Mouse (Mus musculus) cerebral cortex, adult 2 months (tissue): Measurements from ENCODE around the gene Flrt2.

Source experiments
- WGBS: fragments of 180-500 bp; shearing (Covaris S2); methylation state at CpG from one replicate; pipeline ENCODE4 v1.1.7; 2018; 5-methylcytosine and 5-hydroxymethylcytosine counted together

Gene Flrt2

DNA sequence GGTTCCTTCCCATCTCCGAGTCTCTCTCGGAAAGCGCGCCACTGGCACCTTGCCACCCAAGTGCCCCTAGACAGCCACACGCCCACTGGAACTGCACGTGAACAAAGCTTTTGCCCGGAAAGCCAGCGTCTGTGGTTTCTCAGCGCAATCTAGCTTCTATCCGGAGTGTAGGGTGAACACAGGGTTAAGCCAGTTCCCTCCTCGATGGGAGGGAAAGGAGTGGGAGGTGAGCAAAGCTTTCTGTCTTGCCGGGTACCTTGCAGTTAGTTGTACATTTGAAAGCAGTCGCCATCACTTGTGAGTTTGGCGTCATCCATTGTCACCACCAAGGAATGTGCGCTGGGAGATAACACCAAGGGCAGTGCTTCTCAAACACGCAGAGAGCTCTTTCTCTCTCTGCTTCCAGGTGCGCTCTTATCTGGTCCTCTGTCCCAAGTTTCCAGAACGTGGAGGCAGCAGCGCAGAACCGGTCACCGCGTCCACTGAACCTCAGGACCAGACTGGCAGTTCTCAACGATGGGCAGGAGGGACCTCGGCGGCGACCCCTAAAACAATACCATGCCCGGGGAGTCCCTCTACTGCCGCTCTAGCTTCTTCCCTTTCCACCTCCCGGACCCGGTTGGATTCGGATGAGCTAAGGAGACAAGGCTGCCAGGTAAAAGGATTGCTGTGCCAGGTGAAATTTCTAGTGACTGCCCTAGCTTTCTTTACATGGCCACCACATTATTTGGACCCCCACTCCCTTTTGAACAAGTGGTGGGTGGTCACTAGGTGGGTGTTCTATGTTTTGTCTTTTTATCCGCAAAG, at the start of gene Flrt2:
Flrt2 (plus strand) TSS at position 266 of the 807 bp plus-strand sequence.
- WGBS, result under 1% methylated on average over 32 of the region's 32 CpGs

DNA sequence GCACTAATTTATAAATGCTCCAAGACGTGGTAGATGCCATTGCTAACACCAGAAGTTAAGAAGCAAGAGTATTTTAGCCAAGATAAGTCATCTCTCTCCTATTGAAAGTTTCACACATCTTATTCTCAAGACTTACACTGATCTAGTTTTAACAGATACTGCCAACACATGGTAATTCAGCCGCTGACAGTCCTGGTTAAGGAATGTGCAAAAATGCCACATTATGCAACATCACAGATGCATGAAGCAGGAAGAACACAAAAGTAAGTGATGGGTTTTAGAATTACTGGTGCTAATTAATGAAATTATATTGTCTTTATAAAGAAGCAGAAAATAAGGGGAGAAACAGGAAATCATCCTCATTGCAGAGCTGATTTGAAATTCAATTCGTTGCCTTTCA, 49.8 kb upstream of the Flrt2 start:
- 46% methylated on average over 3 of the region's 3 CpGs for WGBS

DNA sequence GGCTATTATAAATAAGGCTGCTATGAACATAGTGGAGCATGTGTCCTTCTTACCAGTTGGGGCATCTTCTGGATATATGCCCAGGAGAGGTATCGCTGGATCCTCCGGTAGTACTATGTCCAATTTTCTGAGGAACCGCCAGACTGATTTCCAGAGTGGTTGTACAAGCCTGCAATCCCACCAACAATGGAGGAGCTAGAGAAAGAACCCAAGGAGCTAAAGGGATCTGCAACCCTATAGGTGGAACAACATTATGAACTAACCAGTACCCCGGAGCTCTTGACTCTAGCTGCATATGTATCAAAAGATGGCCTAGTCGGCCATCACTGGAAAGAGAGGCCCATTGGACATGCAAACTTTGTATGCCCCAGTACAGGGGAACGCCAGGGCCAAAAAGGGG, 44.8 kb upstream of the Flrt2 start:
- WGBS, result 95% methylated on average over 4 of the region's 6 CpGs

DNA sequence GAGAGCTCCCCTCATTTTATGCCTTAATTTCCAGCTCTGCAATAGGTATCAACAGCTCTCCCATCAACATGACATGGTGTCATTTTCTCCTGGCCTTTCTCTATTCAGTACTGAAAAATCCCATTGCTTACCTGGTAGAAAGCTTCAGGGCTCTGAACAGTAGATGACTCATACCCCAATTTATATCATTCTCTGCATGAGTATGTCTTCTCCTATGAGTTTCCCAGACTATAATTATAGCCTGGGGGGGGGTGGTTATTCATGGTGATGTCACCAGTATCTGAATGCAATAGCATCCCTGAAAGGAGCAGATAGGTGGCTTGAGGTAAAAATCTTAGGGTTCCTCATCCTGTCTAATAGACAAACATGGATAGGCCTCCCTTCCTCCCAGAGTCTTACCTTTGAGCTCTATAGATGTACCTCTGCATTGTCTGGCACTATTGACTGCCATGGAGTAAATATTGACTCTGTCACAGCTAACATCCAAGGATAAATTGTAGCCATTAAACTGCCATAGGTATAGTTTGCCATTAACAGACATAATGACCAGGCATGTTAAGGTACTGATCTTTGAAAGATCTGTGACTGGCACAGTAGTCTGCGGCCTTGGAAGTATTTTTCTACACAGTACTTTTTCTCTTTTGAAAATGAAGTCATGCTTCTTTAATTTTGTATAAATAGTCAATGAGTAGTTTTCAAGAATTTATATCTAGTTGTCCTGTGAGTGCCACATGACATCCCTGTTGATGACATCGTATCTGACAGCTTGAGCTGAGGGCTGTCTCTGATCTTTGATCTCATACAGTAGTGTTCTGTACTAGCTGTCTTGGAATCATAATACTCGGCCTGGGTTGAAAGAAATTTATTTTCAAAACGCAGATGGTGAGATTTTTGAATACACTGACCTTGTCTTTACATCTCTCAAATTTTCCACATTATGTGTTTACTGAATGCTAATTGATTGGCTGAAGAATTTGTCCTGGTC, 39.6 kb upstream of the Flrt2 start:
- 86% methylated on average over 4 of the region's 4 CpGs for WGBS

DNA sequence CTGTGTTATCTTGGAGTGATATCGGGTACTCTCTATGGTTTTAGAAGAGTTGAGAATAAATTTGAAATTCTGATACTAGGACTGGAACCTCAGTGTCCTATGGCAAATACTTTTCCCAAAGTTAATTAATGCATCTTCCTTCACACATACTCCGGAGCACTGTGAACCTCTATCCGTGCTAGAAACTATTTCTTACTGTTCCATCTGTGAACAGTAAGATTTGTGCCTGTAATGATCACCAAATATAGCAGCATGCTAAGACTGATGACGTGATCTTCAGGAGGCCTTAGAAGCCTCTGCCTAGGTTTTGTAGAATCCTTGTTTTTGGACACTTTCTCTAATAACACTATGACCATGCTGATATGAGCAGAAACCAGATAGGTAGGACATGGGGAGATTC, 35.4 kb upstream of the Flrt2 start:
- 62% methylated on average over 4 of the region's 4 CpGs for WGBS

DNA sequence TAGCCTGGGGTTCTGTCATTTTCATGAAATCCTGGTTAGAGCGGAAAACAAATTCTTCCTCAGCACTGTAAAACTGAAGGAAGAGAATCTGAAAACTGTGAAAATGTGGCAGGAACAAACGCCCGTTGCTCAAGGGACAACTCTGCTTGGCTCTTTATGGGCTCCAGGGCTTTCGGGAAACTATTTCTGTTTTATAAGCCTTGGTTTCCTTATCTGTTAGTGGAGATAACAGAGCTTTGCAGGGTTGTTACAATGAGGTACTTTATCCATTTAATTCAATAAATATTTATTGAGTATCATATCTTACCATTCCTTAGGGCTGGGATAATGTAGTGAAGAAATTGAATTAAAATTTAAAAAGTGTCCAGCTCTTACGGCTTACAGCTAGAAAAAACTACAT, 24.7 kb upstream of the Flrt2 start:
- 85% methylated on average over 5 of the region's 5 CpGs for WGBS

DNA sequence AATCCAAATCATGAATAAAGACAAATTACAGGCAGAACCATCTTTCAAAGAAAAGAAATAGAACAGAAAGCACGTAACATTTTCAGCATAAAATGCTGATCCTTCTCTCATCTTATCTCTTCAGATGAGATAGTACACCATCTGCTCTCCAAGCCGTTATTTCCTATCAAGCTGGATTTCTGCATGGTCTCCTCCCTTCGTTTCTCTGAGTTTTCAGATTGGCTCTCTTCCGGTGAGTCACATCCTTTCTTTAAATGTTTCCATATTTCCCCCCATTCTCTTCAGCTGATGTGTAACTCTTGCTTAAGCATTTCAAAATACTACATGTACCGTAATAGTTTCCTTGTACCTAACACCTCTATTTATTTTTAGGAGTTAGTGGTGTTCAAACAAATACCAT, 16.3 kb upstream of the Flrt2 start:
- WGBS, result 51% methylated on average over 5 of the region's 5 CpGs

DNA sequence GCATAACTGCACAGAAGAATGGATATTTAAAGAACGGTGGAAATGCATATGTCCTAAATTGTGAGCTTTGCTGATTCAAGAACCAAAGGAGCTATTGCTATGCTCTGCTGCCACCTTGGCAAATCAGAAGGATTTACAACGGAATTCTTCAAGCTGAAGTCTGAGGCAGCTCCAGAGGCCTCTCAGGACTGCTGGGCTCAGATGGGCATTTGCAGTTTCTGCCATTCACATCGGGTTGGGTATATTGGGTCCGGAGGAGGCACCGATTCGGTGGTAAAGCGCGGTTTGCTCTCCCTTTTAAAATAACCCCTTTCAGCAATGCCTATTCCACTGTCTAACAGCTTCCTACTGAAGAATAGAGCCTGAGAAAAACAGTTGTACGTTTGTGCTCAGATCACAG, 1.2 kb upstream of the Flrt2 start:
- WGBS, result 4% methylated on average over 9 of the region's 9 CpGs

DNA sequence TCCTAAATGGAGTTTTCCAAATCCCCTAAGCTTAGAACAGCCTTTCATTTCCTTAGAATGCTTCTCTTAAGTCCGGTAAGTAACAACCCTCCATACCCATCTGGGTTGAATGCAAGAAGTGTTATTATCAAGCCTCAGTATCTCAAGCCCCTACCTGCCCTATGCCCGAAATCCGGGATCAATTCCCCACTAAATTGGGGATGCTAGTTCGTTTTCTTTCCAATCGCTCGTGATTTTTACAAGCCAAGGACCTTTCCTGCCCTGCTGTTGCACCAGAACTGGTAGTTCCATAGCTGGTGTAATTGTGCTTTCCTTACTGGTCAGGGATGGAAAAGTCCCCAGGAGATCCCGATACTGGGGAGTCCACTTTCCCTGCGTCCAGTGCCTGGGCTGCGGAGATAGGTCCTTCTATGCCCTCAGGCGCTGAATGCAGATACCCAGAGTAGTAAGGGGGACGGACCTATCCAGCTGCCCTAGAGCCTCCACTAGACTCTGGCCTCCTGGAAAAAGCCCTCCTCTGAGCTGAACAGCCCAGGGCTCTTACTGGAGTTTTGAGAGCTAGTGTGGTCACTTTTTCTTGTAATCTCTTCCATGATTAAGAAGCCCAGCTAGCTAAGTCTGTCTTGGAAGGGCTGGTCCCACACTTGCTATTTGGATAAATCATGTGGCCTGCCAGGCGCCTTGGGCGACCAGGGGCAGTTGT, 1.1 kb downstream of the Flrt2 start:
- 16% methylated on average over 13 of the region's 13 CpGs for WGBS

DNA sequence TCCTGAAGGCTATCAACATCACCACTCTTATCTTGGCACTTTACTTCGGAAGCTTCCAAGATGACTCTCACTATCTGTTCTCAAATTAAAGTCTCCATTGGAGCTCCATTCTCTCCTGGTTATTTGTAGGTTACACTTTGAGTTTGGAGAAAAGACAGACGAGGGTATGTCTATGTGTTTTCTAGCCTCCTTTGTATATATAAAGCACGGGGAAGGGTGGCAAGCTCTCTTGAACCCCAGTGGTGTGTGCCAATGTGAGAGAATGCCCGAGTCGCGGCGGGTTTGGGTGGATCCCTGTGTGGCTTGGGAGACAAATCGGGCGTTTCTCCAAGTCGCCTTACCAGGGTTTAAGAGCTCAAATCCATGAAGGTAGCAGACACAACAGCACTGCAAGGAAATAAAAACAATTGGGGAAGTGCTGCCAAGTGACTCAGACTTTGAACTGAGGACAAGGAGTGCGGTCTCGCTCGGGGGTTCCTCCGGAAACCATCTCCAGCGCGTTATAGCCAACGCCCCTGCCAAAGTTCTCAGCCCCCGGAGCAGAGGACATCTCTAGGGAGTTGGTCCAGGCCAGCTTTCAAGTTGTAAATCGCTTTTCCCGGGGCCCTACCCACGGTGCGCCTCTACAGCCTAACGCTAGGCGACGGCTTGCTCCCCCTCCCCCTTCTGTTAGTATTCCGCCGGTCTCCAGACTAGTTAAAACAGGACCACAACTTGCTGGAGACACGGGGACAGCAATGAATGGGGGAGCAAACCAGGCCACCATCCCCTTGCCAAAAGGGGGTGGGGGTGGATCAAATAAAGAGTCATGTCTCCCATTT, 1.8 kb downstream of the Flrt2 start:
- WGBS, result 2% methylated on average over 28 of the region's 28 CpGs

DNA sequence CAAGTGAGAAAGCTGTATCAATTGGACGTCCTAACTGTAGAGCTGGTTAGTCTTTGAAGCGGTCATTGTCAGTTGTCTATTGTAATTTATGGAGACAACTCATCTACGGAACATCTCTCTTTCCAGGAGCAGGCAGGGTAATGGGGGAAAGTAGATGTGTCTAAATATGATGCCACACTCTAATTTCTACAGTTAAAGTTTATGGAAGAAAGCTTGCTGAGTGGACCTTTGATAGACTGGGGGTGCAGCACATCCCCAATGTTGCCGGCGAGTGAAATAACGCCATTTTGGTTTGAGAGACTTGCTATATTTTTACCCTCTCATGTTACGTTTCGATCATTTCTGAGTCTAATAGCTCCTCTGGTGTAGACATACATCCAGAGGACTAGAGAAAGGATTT, 2.5 kb downstream of the Flrt2 start:
- under 1% methylated on average over 8 of the region's 8 CpGs for WGBS

DNA sequence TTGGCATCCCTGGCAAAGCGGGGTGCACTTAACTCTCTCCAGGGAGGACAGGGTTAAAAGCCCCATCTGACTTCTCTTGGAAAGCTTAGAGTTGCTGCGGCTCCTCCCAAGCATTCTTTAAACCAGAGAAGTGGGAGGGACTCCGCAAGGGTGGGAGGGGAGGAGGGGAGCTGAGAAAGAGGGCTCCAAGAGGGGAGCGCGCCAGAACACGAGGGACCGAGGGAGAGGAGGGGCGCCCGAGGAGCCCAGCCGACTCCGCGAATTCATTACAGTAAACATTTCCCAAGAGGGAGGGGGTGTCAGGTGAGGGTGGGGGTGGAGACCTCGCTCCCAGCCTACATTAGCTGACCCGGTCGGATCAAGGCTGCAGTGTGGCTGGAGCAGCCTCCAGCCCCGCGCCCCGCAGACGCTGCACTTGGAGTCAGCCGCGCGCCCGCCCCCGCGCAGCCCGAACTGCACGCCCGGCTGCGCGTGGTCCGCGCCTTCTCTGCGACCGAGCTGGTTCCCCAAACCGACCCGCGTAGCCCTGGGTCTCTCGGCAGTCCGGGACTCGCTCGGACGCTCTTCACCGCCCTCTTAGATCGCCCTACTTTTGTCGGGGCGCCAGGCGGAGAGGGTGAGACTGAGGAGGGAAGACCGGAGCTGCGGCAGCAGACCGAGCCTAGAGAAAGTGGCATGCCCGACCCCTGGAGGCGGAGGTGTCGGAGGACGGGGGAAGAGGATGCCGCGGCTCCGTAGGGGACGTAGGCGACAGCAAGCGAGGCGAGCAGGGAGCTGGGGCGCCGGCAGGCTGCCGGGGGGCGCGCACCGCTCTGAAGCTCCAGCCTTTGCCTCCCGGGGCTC, 3.2 kb downstream of the Flrt2 start:
- under 1% methylated on average over 68 of the region's 68 CpGs for WGBS

DNA sequence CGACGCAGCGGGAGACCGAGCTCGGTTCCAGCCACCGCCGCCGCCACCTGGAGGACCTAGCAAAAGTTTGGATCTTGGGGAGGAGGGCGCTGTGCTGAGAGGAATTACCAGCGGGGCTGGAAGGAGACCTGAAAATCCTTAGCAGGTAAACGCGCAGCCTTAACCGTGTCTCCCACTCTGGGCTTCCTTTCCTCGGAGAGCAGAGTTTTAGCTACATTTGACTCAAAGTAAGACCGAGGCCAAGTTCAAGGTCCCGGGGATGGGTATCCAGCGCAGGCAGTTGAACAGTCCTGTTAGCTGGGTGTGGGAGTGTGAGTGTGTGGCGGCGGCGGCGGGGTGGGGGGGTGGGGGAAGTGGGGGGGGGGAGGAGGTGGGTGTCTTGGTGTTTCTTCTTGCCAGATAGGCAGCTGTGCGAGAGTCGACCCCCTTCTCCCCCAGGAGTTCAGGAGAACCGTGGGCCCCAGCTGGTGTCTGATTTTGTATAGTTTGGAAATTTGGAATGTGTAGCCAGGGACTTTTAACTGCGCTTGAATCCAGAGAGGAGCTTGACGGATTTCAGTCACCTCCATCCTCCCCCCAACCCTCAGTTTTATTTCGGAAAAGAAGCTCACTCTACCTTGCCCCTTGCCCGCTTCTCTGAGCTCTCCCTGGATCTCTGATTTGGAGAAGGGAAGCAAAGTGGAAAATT, 4.0 kb downstream of the Flrt2 start:
- under 1% methylated on average over 28 of the region's 28 CpGs for WGBS

DNA sequence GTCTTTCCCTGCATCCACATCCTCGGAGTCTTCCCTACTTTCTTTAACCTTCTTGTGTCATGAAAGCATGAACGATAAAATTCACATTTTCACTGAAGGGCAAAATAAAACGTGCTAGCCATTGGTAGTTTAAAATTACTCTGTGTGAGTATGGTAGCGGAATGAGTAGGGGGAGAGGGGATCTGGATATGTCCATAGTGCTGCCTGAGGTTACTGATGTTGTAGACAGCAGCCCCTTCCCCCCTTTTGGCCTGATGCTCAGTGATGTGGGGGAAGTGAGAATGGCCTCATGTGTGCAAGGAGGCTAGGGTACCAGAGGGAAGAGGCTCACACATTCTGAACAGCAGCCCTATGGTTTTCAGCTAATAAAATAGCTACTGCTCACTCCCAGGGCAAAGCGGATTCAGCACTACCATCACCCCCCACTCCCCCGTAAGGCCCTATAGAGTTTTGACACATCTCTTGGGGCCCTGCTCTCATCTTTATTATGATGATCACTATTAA, 4.5 kb downstream of the Flrt2 start:
- WGBS, result 22% methylated on average over 6 of the region's 6 CpGs

DNA sequence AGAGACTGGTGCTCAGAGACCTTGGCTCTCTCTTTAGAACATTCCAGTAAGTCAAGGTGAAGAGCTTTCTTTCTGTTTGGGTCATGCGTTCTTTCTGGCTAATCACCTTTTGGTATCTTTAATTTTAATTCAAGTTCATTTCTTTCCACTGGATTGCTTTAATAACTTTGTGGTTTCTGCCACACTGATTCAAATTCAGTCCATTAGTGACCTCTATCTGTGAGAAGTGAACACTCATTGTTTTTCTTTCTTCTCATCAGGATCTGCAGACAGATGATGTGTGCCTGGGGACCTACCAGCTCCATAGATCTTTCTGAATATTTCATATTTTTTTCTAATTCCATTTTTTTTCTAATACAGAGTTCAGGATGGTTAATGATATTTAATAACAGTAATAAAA, 6.5 kb downstream of the Flrt2 start:
- 32% methylated on average over 1 of the region's 1 CpGs for WGBS

DNA sequence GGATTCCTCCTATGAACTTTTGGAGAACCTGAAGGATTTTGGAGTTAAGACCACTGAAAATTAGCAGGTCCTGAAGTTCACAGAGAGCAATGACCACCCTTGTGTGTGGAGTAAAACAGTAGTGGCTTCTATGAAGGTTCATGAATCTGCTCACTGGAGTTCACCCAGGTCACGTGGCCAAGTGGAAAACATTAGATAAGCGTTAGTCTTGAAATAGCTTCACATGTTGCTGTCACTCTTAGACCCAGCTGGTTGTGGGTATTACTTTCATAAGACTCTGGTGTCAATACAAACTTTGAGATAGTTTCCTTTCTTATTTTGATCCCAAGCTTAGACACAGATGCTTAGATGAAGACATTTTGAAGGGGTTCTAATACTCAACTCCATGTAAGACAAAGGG, 8.7 kb downstream of the Flrt2 start:
- 53% methylated on average over 2 of the region's 2 CpGs for WGBS

DNA sequence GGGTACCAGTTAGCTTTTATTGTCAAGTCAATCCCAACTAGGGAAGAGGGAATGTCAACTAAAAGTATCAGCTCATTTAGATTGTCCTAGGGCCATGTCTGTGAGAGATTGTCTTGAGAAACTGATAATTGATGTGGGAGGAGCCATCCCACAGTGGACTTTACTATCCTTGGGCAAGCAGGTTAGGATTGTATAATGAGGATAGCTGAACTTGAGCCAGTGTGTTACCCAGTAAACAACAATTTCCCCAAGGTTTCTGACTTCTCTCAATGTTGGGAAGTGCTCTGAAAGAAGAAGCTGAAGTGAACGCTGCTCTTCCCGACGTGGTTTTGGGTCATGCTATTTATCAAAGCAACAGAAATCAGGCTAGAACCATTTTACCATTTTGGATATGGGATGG, 13.0 kb downstream of the Flrt2 start:
- 82% methylated on average over 3 of the region's 3 CpGs for WGBS

DNA sequence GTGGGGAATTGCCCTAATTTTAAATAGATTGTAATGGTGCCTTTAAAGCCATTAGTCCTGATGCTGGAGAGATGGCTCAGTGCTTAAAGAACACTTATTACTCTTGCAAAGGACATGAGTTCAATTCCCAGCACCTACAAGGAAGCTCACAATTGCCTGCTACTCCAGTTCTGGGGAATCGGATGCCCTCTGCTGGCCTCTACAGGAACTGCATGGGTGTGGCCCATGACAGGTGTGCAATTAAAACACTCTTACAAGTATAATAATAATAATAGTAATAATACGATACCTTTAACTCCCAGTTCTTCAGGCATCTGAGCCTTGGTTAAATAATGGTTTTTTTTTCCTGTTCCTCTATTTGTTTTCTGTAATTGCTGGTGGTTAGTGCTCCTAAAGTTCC, 31.2 kb downstream of the Flrt2 start:
- 98% methylated on average over 2 of the region's 2 CpGs for WGBS

DNA sequence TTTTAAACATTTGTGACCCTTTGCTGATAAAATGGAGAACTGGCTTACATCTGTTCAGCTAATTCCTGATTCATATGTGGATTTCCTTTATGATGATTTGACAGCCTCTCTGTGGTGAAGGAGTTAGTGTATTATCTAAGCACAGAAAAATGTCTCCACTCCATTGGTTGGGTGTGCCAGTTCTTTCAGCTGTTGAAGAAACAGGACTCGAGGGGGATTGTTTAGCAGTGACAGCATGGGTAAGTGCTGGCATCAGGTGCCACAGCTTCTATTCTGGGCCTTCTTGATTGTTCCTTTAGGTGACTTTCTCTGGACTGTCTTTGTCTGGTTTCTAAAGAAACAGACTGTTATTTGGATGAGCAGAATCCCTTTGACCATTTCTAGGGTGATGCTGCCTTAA, 42.0 kb downstream of the Flrt2 start:
- WGBS, result 25% methylated on average over 1 of the region's 1 CpGs

DNA sequence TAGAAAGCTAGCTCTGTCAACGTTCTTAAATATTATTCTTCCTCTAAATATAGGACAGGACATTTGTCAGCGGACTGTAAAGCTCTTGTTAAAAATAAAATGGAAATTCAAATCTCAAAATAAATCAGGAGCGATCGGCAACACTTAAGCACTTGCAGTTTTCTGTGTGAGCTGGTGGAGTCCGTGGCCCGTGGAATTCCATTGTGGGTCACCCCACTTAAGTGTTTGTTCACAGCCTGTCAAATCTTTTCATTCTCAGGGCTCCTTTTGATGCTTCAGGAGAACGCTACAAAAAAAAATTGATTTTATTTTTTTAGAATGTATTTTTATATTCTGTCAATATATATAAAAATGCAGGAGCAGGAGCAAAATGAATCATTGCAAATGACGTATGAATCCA, 45.5 kb downstream of the Flrt2 start:
- 38% methylated on average over 8 of the region's 8 CpGs for WGBS
